Mouse (Mus musculus) lung, adult 18-20 months (tissue): ENCODE results near the gene Slc25a33.
A peak's percentile ranks its signal among the peaks of the same experiment; 100 is the strongest.
"Not testable (repeated sequence)": the region's sequence is repeated elsewhere in the genome, so short reads cannot be mapped to it uniquely, and the experiment has no call there.

ENCODE experiments used
- DNase-seq, 2 experiments: peaks; one replicate each; pipeline ENCODE4 v3.0.0; 2022; ENCODE audit warnings: mixed read lengths in 2 of 2

The Slc25a33 gene

DNA sequence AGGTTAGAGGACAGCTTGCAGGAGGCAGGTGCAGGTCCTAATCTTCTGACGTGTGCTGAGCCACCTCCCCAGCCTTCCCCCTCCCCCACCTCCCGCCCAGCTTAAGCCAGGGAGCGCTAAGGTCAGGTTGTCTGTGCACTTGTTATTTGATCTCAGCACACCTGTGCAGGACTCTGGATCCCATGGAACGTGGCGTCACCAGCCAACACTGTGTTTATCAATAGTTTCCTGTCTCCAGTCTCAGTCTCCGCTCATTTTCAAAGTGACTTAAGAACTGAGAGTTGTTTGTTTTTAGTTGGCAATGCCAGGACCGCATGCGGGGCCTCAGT lies 19.9 kb upstream of the Slc25a33 start:
- DNase-seq = peak; percentile 49 to 72

DNA sequence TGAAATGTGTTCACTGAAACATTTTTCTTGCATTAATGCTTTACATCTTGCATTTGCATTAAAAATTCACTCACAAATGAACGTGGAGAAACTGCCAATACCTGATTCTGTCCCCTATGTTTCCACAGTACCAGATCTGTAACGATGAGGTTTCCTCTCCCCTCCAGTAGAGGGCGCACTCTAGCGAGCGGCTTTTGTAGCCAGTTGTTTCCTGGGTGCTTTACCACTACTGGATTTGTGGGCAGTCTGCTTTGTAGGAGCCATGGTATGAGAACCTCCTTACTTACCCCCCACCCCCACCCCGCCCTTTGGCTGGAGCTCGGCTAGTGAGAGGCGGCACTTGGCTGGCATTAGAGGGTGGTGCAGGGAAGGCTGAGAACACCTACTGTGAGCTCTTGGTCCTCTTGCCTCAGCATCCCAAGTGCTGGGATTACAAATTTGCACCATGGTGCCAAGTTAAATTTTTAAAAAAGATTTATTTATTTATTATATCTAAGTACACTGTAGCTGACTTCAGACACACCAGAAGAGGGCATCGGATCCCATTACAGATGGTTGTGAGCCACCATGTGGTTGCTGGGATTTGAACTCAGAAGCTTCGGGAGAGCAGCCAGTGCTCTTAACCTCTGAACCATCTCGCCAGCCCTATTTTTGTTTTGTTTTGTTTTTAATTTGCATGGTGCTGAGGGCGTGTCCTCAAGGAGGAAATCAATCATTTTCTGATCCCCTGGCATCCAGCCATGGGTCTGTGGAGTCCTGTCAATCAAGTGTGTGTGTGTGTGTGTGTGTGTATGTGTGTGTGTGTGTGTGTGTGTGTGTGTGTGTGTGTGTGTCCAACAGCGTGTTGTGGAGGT lies 19.3 kb upstream of the Slc25a33 start:
- DNase-seq = peak; percentile 49 to 67

DNA sequence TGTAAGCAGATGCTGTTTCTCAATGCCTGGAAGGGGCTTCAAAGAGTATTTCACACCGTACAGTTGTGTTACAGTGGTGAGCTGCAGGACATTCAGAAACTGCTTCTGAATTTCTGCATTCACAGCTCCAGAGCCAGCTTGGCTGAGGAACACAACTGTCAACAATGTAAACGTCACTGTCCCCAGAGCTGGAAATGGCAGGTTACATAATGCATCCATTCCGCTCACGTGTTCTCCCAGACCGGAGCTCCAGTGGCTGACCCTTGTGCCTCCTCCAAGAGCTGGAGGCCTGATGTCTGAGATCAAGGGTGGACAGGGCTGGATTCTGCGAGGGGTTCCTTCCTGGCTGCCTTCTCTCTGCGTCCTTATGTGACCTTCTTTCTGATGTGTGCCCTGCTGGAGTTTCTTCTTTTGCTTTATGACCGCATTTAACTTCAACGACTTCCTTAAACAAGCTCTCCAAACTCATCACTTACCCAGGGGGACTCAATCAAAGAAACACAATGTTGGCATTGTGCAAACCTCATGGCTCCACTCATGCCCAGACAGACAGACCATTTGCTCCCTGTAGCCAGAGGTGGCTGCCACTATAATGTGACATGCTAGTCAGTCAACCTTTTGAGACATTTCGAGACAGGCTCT lies 18.2 kb upstream of the Slc25a33 start:
- DNase-seq = peak; percentile 82 to 89

DNA sequence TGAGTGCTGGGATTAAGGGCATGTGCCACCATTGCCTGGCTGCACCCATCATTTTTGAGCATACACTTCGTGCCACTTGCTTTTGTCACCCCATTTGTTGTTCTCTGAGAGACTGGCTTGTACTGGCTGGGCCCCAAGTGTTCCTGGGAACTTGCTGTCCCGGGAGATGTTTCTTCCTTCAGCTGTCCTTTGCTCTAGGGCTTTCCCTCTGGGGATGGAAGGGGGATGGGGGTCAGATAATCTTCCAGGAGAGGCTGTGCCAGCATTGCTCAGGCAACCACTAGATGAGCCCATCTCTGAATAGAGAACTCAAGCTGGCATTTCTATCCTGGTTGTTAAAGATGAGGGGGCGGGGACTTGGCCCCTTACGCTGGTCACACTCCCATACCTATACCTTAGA lies 17.4 kb upstream of the Slc25a33 start:
- DNase-seq = peak; percentile 28 to 54

DNA sequence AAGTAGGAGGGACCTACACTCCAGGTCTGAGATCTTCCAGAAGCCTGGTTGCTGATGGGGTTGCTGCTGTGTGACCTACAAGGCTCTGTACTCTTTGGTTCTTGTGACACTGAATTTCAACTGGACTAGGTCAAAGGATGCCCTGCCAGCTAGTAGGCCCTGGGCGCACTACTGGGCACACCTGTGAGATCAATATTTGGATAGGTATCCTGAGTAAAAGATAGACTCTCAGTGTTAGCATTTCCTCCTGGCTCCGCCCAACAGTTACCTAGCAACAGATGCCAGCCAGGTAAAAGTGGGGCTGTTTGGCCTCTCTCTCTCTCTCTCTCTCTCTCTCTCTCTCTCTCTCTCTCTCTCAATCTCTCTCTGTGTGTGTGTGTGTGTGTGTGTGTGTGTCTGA lies 16.9 kb upstream of the Slc25a33 start:
- DNase-seq = peak; percentile 47 to 65

DNA sequence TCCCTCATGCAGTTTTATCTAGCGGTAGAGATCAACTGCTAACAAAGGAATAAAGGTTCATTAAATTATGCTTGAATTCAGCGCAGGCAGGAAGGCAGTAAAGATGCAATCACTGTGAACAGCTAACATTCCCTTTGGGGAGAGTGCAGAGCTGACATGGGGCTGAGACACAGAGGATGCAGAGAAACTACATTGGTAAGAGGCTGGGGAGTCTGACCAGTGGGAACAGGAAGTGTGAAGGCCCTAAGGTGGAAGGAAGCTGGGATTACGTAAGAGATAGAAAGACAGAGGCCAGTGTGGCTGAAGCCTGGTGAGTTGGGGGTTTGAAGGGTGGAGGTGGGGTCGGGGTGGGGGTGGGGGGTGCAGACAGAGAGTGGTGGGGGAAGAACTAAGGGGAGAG lies 16.5 kb upstream of the Slc25a33 start:
- no peak for DNase-seq

DNA sequence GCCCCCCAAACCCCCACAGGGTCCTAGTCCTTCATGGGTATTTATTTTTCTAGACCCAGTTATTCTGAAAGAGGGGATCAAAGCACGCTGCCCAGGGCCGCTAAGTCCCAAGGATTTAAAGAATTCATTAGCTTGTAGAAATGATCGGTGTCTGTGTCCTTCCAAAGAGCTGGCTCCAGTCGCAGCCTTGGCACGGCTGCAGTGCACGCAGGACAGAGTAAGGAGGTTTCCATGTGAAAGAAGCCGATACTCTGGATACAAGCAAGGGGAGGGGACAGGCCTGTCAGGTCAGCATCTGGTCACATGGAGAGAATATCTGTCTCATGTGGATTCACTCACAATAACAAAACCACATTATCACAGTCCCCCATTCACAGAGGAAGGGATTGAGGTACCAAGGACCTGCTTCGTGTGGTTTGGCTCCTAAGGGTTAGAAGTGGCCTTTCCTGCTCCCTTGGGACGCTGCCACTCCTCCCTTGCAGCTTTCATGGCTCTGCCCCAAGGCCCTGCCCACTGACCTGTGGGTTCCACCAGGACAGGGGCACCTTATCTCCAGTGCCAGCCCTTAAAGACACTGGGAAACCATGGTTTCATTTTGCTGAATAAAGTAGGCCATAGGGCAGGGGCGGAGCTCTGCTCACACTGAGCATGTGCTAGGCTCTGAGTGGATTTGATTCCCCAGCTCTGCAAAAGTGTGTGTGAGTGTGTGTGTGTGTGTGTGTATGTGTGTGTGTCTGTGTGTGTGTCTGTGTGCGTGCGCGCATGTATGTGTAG lies 15.5 kb upstream of the Slc25a33 start:
- peak; percentile 80 to 87 for DNase-seq

DNA sequence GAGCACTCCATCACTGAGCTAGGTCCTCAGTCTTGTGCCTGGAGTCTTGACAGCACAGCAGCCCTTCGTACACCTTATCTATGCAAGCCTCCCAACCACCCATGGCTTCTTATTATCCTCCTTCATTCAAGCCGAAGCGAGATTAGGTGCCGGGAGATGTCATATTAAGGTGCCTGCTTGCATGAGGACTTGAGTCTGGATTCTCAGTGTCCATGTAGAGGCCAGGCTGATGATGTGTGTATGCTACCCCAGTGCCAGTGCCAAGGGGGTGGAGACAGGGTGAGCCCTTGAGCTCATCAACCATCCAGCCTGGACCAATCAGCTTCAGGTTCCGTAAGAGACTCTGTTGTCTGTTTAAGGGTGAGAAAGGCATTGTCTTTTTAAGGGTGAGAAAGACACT lies 10.8 kb upstream of the Slc25a33 start:
- DNase-seq = no peak

DNA sequence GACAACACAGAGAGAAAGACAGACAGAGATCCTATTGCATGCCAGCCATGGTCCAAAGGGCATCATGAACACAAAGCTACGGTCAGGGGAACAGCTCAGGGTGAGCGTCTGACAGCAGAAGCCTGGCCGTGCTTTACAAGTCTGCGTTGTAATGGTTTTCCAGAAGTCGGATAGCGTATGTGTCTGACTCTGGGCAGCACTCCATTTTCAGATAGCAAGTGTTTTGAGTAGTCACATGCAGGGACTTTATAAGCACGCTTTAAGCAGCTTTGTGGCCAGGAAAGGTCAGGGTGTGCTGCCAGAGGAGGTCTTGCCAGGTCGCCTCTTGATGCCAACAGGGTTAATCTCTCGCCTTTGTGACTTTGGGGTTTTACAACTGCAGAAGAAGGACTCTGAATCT lies 10.3 kb upstream of the Slc25a33 start:
- peak; percentile 28 to 45 for DNase-seq

DNA sequence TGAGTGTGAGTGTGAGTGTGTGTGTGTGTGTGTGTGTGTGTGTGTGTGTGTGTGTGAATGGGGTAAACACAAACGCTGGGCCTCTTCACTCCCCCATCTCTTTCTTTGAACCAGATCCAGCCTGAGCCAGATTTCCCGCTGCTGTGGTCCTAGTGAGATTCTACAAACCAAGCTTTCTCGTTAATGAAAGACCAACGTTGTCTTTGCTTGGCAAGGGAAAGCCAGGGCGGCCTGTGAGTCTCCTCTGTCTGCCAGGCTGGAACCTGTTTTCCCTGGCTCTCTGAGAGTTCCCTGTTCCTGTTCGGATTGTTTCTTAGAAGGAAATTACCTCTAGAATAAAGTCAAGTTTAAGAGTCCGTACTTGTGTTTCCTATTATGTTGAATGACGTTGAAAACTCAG lies 8.9 kb upstream of the Slc25a33 start:
- no peak for DNase-seq

DNA sequence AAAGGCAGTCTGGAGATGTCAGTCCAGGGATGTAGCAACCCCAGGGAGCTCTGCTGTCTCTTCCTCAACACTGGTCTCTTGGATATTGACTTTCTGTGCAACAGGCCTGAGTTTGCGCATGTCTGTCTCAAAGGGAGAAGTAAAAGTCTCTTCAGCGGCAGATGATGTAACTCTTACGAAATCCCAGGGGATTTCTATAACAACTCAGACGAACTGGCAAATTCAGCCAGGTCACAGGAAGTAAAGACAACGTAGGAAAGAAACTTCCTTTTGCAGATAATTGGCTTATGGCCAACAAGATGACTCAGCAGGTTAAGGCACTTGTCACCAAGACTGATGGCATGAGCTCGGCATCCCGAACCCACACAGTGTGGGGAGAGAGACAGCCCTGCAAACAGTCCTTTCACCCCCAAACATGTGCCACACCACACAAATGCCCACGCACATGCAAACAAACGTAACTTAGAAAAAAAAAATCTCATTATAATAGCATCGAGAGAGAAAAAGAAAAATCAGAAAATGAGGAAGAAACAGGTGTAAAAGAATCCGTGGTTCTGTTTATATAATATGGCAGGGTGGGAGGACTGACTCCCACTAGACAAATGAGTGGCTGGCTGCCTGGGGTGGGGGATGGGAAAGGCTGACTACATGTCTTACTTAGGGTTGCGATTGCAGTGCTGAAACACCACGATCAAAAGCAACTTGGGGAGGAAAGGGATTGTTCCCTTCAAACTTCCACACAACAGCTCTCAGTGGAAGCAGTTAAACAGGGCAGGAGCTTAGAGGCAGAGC lies 6.7 kb upstream of the Slc25a33 start:
- DNase-seq = peak; percentile 66 to 82

DNA sequence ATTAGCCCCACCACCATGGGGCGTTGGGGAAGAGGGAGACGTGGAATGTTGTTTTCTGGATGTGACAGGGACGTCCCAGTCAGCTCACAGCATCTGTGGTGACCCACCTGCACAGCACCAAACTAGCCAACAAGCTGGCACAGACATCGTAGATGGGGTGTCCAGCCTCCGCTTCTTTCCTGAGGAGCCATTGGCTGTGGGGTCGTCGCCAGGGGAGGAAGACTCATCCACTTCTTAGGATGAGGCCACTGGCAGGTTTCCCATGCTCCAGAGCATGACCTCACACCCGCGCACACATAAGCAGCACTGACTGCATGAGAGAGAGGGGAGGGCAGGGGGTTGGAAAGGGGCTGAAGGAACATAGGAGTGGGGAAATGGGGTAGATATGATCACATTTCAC lies 5.9 kb upstream of the Slc25a33 start:
- DNase-seq = no peak

DNA sequence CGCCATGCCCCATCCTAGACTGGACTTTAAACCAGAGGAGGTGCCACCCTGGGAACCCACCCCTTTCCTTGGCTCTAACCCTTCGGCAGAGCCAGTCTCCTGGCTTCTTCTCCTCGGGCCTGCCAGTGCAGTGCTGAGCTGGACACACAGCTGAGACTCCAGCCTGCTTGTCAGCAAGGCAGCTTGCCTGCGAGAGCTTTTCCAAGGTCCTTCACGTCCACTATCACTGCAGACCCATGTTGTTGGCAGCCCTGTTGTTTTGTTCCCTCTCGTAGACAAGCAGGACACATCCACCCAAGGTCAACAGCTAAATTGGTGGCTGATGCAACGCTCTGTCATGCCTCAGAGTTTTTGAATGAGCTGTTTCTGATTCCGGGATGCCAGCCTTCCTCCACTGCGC lies 3.0 kb upstream of the Slc25a33 start:
- DNase-seq = no peak

DNA sequence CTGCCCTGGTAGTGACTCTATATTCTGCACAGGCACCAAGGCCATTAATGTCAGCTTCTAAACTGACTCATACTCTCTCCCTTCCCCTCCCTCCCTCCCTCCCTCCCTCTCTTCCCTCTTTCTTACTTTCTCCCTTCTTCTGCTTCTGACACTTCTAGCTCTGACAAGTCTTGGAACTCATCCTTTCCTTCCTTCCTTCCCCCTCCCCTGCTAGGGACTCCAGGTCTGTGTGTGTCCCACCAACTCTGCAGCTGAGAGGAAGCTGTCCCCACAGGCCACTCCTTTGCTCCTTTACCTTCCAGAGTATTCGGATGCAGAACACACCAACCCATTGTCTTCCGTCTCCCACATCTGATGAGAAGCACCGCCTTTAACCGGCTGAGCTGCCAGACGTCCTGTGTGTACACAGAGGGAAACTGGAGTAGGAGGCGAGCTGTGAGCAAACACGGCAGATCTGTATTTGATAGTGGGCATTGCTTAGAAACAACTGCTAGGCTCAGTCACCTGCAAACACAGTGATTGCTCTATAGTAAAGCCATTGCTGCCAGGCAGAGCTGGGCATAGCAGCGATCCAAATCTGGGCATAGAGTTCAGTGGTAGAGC lies 1.8 kb upstream of the Slc25a33 start:
- DNase-seq = peak in 1 of 2 experiments; percentile 52

DNA sequence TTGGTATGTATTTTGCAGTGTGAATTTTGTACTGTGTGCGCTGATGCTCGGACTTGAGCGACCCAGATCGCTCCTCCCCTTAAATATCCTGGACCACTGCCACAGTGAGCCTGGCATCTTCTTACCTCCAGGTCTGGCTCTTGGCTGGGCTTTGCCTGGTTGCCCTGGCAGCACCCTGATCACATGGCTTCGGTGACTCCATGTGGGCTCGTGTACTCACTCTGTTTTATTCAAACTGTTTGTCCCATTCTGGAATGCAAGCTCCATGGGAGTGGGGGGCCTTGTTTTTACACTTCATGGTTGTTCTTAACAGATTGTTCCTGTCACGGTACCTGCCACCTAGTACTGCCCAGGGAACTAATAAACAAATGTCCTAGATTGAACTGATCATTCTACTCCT lies 1.3 kb upstream of the Slc25a33 start:
- DNase-seq = peak; percentile 65 to 79

DNA sequence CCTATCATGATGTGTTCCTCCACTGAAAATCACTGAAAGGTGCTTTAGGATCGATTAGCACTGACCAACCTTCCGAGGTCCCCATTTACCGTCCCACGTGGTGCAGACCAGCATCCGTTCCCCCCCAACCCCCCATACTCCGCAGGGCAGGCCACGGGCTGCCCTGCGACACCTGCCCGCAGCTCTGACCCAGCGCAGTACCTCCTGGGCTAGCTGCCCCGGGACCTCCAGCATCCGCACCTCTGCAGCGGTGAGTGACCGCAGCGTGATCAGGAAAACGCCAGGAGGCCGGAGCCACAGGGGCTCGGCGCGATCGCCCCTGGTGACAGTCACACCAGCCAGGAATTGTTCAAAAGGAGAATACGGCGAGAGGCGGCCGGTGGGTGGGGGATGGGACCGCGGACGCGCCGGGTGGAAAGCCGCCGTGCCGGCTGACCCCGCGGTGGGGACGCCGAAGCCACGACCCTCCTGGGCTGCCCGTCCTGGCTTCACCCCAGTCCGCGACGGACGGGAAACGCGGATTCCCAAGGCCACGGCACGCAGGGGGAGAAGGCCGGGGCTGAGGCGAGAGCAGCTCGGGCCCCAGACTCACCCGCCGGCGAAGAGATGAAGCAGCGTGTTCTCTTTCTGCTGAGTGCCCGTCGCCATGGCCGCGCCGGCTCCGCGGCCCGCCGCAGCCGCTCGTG lies 526 bp downstream of the Slc25a33 start:
- DNase-seq = peak in 1 of 2 experiments; percentile 37

DNA sequence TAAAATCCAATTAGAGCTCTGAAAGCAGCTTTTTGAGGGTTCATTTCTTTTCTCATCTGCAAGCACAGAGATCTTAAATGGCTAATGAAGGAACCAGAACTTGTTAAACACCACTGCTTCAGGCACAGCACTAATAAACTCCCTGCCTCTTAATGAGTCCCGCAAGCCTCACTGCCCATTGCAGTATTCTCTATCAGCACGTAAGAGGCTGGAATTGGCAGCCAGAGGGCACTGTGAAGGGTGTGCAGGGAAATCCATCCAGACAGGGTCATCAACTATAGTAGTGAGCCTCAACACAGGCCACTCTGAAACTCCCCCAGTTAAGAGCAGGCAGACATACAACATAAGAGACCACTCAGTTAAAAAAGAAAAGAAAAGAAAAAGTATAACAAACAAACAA lies 1.7 kb downstream of the Slc25a33 start:
- peak in 1 of 2 experiments; percentile 64 for DNase-seq

DNA sequence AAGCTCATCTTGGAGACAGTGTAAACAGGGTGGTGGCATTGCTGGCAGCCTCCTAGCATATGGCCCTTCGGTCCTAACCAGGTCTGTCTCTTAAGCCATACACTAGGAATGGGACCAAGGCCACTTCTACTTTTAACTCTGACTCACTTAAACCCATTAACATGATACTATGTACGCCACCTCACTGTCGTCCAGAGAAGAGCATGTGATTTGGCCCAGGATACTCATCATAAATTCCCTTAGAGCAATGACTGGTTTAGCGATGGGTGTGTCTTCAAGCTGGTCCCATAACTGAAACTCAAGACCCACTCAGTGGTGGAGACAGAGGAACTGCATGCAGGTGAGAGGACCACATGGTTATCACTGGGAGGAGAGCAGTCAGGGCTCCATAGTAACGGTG lies 8.9 kb downstream of the Slc25a33 start:
- no peak for DNase-seq

DNA sequence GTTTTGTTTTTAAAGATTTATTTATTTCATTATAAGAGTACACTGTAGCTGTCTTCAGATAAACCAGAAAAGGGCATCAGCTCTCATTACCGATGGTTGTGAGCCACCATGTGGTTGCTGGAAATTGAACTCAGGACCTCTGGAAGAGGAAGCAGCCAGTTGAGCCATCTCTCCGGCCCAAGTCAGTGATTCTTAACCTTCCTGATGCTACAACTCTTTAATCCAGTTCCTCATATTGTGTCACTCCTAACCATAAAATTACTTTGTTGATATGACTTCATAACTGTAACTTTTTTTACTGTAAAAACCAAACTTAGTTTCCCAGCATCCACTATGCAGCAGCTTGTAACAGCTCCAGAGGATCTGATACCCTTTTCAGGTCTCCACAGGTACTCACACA lies 10.7 kb downstream of the Slc25a33 start:
- DNase-seq = no peak

DNA sequence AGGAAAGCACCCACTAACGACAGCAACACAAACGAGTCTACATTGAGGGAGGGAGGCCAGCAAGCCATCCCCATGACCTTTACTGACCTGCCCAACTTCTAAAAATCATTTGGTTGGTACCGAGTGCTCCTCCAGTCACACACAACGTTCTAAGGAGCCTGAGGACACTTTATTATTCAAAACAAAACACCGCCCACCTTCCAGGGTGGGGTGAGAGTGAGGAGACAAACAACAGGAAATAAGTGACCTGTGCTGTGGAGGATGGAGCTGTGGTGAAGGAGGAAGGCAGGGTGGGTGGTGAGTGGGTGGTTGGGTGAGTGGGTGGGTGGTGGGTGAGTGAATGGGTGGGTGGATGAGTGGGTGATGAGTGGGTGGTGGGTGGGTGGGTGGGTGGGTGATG lies 14.6 kb downstream of the Slc25a33 start:
- DNase-seq = no peak

DNA sequence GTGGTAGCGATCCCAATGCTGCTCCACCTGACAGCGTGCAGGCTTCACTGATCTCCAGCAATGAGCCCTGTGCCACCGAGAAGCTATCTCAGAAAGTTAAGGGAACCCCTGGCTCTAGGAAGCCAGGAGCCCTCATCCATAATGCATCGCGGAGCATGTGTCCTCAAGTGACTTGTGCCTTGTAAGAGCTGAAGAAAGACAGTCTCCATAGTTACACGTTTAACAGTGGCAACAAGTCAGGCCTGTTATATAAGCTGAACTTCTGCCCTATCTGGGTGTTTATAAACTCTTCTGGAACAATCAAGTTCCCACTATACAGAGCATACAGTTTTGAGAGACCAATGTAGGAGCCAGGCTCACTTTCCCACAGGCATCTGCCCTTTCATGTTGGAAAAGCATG lies 15.7 kb downstream of the Slc25a33 start:
- peak in 1 of 2 experiments; percentile 32 for DNase-seq

DNA sequence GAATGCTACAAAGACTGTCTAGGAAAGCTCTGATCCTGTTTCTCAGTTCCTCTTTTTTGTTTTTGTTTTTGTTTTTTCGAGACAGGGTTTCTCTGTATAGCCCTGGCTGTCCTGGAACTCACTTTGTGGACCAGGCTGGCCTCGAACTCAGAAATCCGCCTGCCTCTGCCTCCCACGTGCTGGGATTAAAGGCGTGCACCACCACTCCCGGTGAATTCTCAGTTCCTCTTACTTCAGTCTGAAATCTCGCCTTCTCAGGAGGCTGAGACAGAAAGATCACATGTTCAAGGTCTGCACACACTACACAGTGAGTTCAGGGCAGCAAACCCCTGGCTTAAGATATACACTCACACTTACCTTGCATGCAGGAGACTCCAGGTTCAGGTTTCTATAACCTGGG lies 17.5 kb downstream of the Slc25a33 start:
- not testable (repeated sequence) for DNase-seq
